Mouse (Mus musculus): ENCODE measurements around the gene Mrpl40.

Gene Mrpl40

DNA sequence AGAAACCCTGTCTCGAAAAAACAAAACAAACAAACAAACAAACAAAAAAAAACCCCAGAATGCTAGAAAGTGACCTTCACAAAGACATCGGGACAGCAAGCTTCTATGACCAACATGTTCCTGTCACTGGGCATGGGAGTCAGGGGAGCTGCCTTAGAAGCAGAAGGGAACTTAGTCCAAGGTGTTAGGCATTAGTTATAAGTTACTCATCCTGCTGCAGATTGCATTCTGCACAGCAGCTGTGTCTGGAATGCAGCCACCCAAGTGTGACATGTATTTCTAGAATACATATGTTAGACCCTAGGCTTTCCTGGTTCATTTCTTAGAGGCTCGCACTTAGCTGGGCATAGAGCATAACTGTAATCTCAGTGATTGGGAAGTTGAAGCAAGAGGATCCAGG, 48.0 kb downstream of the Mrpl40 start:
- DNase-seq = no peak

DNA sequence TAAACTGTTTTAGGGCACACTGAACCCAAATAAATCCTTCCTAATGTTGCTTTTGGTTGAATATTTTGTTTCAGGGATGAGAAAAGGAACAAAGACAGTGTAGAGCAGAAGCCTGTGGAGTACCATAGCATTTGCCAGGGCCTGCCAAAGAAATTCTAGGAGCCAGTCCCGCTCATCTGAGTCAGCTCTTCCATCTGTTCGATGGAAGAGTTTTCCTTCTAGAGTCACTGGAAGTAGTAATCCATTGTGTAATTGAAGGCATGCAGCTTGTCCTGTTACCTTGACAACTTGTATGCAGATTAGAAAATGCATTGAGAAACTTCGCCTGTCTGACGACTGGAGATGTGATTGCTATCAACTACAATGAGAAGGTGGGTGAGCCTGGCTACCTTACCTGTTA, 53.7 kb downstream of the Mrpl40 start:
- DNase-seq = no peak

DNA sequence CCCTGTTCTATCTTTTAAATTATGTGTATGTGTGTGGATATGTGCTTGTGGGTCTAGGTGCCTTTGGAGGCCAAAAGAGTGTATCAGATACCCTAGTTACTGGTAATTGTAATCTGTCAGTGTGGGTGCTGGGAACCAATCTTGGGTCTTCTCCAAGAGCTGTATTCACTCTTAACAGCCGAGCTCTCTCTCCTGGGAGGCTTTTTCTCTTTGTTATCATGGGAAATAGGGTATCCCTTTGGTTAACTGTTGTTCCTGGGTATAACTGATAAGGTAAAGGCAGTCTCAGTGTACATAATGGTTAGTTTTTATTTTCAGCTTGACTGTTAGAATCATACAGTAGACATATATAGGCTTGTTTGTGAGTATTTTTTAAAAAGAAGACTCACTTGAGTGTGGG, 54.3 kb downstream of the Mrpl40 start:
- no peak for DNase-seq
